9 mouse cellular contexts compared by ENCODE assay signal in genomic region chr8:120071684-120072083, GRCm38 (mm10). TPM values are rescaled to one million over a fixed set of nuclear protein-coding genes. Genes with fewer than 3 reads are reported as not detected.
DNase-seq lines count a peak whose midpoint lies in the region; ATAC-seq and TF ChIP-seq lines count a peak whose summit lies in the region.
"Had no signal": no experiment of that assay in that cellular context is flagged by ENCODE, and none has a peak within 500 bp of the region (broad histone marks: within the 10 kb centered on the region; RNA-seq: fewer than 3 reads in every experiment).

No protein-coding gene starts in this region.

- H3K4me2 ChIP-seq in CH12.LX (ENCODE audit: insufficient read depth, low read depth, poor library complexity, severe bottlenecking), result no peak overlapping the region
- no peak overlapping the region for H3K4me2 ChIP-seq in heart, embryonic 16.5 days (ENCODE audit: low read depth, low read length)
- H3K4me2 ChIP-seq in liver, embryonic 11.5 days, result no peak overlapping the region
- no peak overlapping the region for H3K4me2 ChIP-seq in neural tube, embryonic 11.5 days (ENCODE audit: low read depth)
- H3K4me2 ChIP-seq in stomach, postnatal 0 days (replicated peaks; ENCODE audit: low read depth), result no peak overlapping the region

- H3K36me3 ChIP-seq in CH12.LX (replicated peaks in 1 of 2; ENCODE audit: control insufficient read depth in 1 of 2, insufficient read depth in 1 of 2, low read length in 1 of 2), result no peaks in the 10 kb centered on the region
- H3K36me3 ChIP-seq in heart, embryonic 16.5 days (ENCODE audit: control insufficient read depth, insufficient read depth), result no peaks in the 10 kb centered on the region
- no peaks in the 10 kb centered on the region for H3K36me3 ChIP-seq in liver, embryonic 11.5 days (ENCODE audit: control insufficient read depth, insufficient read depth, low read length)
- no peaks in the 10 kb centered on the region for H3K36me3 ChIP-seq in neural tube, embryonic 11.5 days (ENCODE audit: control insufficient read depth, insufficient read depth, low read length)
- H3K36me3 ChIP-seq in stomach, postnatal 0 days (ENCODE audit: control insufficient read depth, insufficient read depth, low read length), result no peaks in the 10 kb centered on the region

- ATAC-seq in heart, embryonic 16.5 days (replicated peaks; ENCODE audit: extremely low read depth, insufficient read depth, low FRiP score), result peak; percentile 50; the same call in 1 of the 2 replicates
- ATAC-seq in liver, embryonic 11.5 days (replicated peaks; ENCODE audit: low FRiP score), result peak; percentile 47; the same call in 1 of the 2 replicates
- no peak for ATAC-seq in neural tube, embryonic 11.5 days (ENCODE audit: insufficient read depth, low FRiP score, low TSS enrichment)
- peak; percentile 57; the same call in 1 of the 2 replicates for ATAC-seq in stomach, postnatal 0 days (ENCODE audit: low FRiP score, low TSS enrichment)

- WGBS in heart, embryonic 16.5 days, result 25% methylated on average over 4 of the region's 4 CpGs
- 26% methylated on average over 4 of the region's 4 CpGs for WGBS in liver, embryonic 11.5 days
- WGBS in neural tube, embryonic 11.5 days, result 25% methylated on average over 4 of the region's 4 CpGs
- WGBS in stomach, postnatal 0 days, result 28% methylated on average over 4 of the region's 4 CpGs

- TF ChIP-seq POLR2A in CH12.LX (IDR thresholded peaks at IDR 0.05; ENCODE audit: low read depth, low read length), result no peak

- peak; percentile 44 for TF ChIP-seq RAD21 in CH12.LX (IDR thresholded peaks at IDR 0.05; ENCODE audit: low read depth, low read length)

- TF ChIP-seq CTCF in CH12.LX (conservative IDR thresholded peaks at IDR 0.05 in 1 of 2, IDR thresholded peaks at IDR 0.05 in 1 of 2; ENCODE audit: low read depth in 2 of 2, low read length in 2 of 2), result peak; percentile 75 to 96
- TF ChIP-seq CTCF in stomach, postnatal 0 days (IDR thresholded peaks at IDR 0.05; ENCODE audit: low read depth), result peak; percentile 95

- peak; percentile 55 for DNase-seq in CH12.LX (ENCODE audit: extremely low read depth)
- DNase-seq in c-Kit-negative CD71-positive TER-119-positive erythroid progenitor cells, embryonic 14.5 days (ENCODE audit: low read depth, low spot score), result peak; percentile 54
- peak; percentile 47 for DNase-seq in fibroblast of lung, adult 2 months (ENCODE audit: low read depth)
- peak; percentile 86 for DNase-seq in kidney, postnatal 14 days
- peak; percentile 76 for DNase-seq in liver, embryonic 11.5 days (ENCODE audit: low spot score)
- peak; percentile 85 for DNase-seq in neural tube, embryonic 11.5 days (ENCODE audit: low spot score)
- DNase-seq in stomach, postnatal 0 days (ENCODE audit: low spot score), result peak; percentile 81

- no peaks in the 10 kb centered on the region for H3K79me2 ChIP-seq in CH12.LX (replicated peaks; ENCODE audit: control insufficient read depth, extremely low read depth, insufficient read depth, poor library complexity, severe bottlenecking)

- H3K9me3 ChIP-seq in CH12.LX (replicated peaks; ENCODE audit: low read length), result no peaks in the 10 kb centered on the region
- H3K9me3 ChIP-seq in heart, embryonic 16.5 days (replicated peaks; ENCODE audit: control insufficient read depth, low read length), result peaks cover 2% of the 10 kb centered on the region; the same call in 1 of the 2 replicates
- no peaks in the 10 kb centered on the region for H3K9me3 ChIP-seq in liver, embryonic 11.5 days (ENCODE audit: control insufficient read depth, low read length)
- no peaks in the 10 kb centered on the region for H3K9me3 ChIP-seq in neural tube, embryonic 11.5 days (ENCODE audit: control insufficient read depth, low read length)
- H3K9me3 ChIP-seq in stomach, postnatal 0 days (ENCODE audit: control insufficient read depth, low read length), result no peaks in the 10 kb centered on the region

- no peak overlapping the region for H3K4me3 ChIP-seq in CH12.LX (replicated peaks in 1 of 3; ENCODE audit: low read depth in 2 of 3, low read length in 2 of 3, poor library complexity in 1 of 3)
- no peak overlapping the region for H3K4me3 ChIP-seq in heart, embryonic 16.5 days (ENCODE audit: low read length)
- H3K4me3 ChIP-seq in liver, embryonic 11.5 days (ENCODE audit: low read depth, low read length), result no peak overlapping the region
- H3K4me3 ChIP-seq in neural tube, embryonic 11.5 days (ENCODE audit: low read depth, low read length), result no peak overlapping the region
- H3K4me3 ChIP-seq in stomach, postnatal 0 days (ENCODE audit: low read depth, low read length), result no peak overlapping the region
- H3K4me3 ChIP-seq: erythroblast, embryonic 14.5 days had no signal

- H3K4me1 ChIP-seq in CH12.LX (ENCODE audit: control insufficient read depth in 1 of 2, insufficient read depth in 2 of 2), result peaks cover 0 to 14% of the 10 kb centered on the region in 2 experiments; a peak in 2 of 4 replicates
- H3K4me1 ChIP-seq in heart, embryonic 16.5 days (ENCODE audit: control insufficient read depth, insufficient read depth, low read length), result no peaks in the 10 kb centered on the region
- no peaks in the 10 kb centered on the region for H3K4me1 ChIP-seq in liver, embryonic 11.5 days (replicated peaks; ENCODE audit: control insufficient read depth, insufficient read depth, low read length)
- H3K4me1 ChIP-seq in neural tube, embryonic 11.5 days (ENCODE audit: control insufficient read depth, insufficient read depth, low read length), result no peaks in the 10 kb centered on the region
- 0 out of 2 replicates have a peak, but pooled peaks cover 4% of the 10 kb centered on the region for H3K4me1 ChIP-seq in stomach, postnatal 0 days (replicated peaks; ENCODE audit: control insufficient read depth, insufficient read depth)

- H3K9ac ChIP-seq in CH12.LX (ENCODE audit: insufficient read depth, low read depth), result no peak overlapping the region
- H3K9ac ChIP-seq in heart, embryonic 16.5 days (ENCODE audit: low read length), result no peak overlapping the region
- H3K9ac ChIP-seq in liver, embryonic 11.5 days (ENCODE audit: low read depth, low read length), result no peak overlapping the region
- H3K9ac ChIP-seq in neural tube, embryonic 11.5 days (ENCODE audit: low read length), result no peak overlapping the region
- no peak overlapping the region for H3K9ac ChIP-seq in stomach, postnatal 0 days (ENCODE audit: low read length)

- H3K27ac ChIP-seq in CH12.LX (ENCODE audit: insufficient read depth, low read depth), result no peak overlapping the region
- no peak overlapping the region for H3K27ac ChIP-seq in heart, embryonic 16.5 days (ENCODE audit: low read length)
- H3K27ac ChIP-seq in liver, embryonic 11.5 days (ENCODE audit: low read depth, low read length), result no peak overlapping the region
- no peak overlapping the region for H3K27ac ChIP-seq in neural tube, embryonic 11.5 days (ENCODE audit: low read depth, low read length)
- H3K27ac ChIP-seq in stomach, postnatal 0 days (replicated peaks), result 0 out of 2 replicates have a peak overlapping the region, but pooled peaks have one; percentile 5

- in situ Hi-C loops in CH12.LX (cut with MboI; ENCODE audit: low pct_ligation_motif_present, low pct_unique_long_range_greater_than_20kb, low sequenced_read_pairs), result no loop called here

- H3K27me3 ChIP-seq in CH12.LX (replicated peaks), result peaks cover 79% of the 10 kb centered on the region
- H3K27me3 ChIP-seq in heart, embryonic 16.5 days (ENCODE audit: control insufficient read depth, insufficient read depth, low read length), result 0 out of 2 replicates have a peak, but pooled peaks cover 6% of the 10 kb centered on the region
- 0 out of 2 replicates have a peak, but pooled peaks cover 5% of the 10 kb centered on the region for H3K27me3 ChIP-seq in liver, embryonic 11.5 days (replicated peaks; ENCODE audit: control insufficient read depth, insufficient read depth, low read length)
- H3K27me3 ChIP-seq in neural tube, embryonic 11.5 days (ENCODE audit: control insufficient read depth, insufficient read depth, low read length), result no peaks in the 10 kb centered on the region
- H3K27me3 ChIP-seq in stomach, postnatal 0 days (ENCODE audit: control insufficient read depth, insufficient read depth, low read length), result no peaks in the 10 kb centered on the region

- no peak for TF ChIP-seq EP300 in CH12.LX (IDR thresholded peaks at IDR 0.05; ENCODE audit: low read length)
- no peak for TF ChIP-seq EP300 in stomach, postnatal 0 days (optimal IDR thresholded peaks at IDR 0.05)

- dilution Hi-C loops in CH12.LX (cut with MboI; ENCODE audit: extremely low pct_ligation_motif_present, extremely low pct_unique_long_range_greater_than_20kb, low sequenced_read_pairs), result no loop called here

TF ChIP-seq in CH12.LX, 34 proteins besides CTCF, POLR2A, EP300 and RAD21:
- TF ChIP-seq KAT2A (IDR thresholded peaks at IDR 0.05; ENCODE audit: insufficient replicate concordance, low read length), result no peak
- TF ChIP-seq SMC3 (IDR thresholded peaks at IDR 0.05; ENCODE audit: low read depth, low read length), result peak; percentile 84

RNA-seq across cellular contexts. Expression of gene Zdhhc7, which starts 29.6 kb away (rescaled TPM):
- total RNA-seq in CH12.LX (2012; rRNA removed) (26.3 and 30.9 TPM in 2 replicates), CH12.LX (2014; rRNA removed) (18.3 and 18.5 TPM in 2 replicates)
- polyA plus RNA-seq in CH12.LX (2012; ENCODE audit: insufficient read length, low read depth), result 22.7 and 23.7 TPM in 2 replicates
- polyA plus RNA-seq in heart, embryonic 16.5 days (2015; fragmentation: Nextera tagmentation; extraction: Ambion mirVana), result 35.8 and 37.8 TPM in 2 replicates
- 27.4 and 30.1 TPM in 2 replicates for polyA plus RNA-seq in liver, embryonic 11.5 days (2014; fragmentation: Nextera tagmentation; extraction: Ambion mirVana)
- polyA plus RNA-seq in neural tube, embryonic 11.5 days (2014; fragmentation: Nextera tagmentation; extraction: Ambion mirVana), result 33.0 and 33.9 TPM in 2 replicates
- 24.3 and 24.4 TPM in 2 replicates for polyA plus RNA-seq in stomach, postnatal 0 days (2015; fragmentation: Nextera tagmentation; extraction: Ambion mirVana)

RNA-seq across cellular contexts. Expression of gene 6430548M08Rik, which starts 42.3 kb away (rescaled TPM):
- total RNA-seq in CH12.LX (2012; rRNA removed), result 0.13 and 0.17 TPM in 2 replicates
- total RNA-seq in CH12.LX (2014; rRNA removed), result not detected in 2 replicates
- polyA plus RNA-seq in CH12.LX (2012; ENCODE audit: insufficient read length, low read depth), result not detected in 2 replicates
- 8.4 and 9.4 TPM in 2 replicates for polyA plus RNA-seq in heart, embryonic 16.5 days (2015; fragmentation: Nextera tagmentation; extraction: Ambion mirVana)
- 2.1 TPM in 2 replicates for polyA plus RNA-seq in liver, embryonic 11.5 days (2014; fragmentation: Nextera tagmentation; extraction: Ambion mirVana)
- polyA plus RNA-seq in neural tube, embryonic 11.5 days (2014; fragmentation: Nextera tagmentation; extraction: Ambion mirVana), result 12.0 and 13.7 TPM in 2 replicates
- 13.2 and 13.8 TPM in 2 replicates for polyA plus RNA-seq in stomach, postnatal 0 days (2015; fragmentation: Nextera tagmentation; extraction: Ambion mirVana)
